Mouse (Mus musculus) stomach, embryonic 16.5 days (tissue): Measurements from ENCODE around the gene Lif. TPM values are rescaled to one million over a fixed set of nuclear protein-coding genes. Genes with fewer than 3 reads are reported as not detected.

Source experiments
- ATAC-seq: fragments of 200-750 bp; cut with Nextera tagmentation; 2 replicates; pipeline ENCODE4 v1.8.0; 2017; ENCODE audit warnings: moderate number of reproducible peaks, moderate TSS enrichment; ENCODE audit not compliant: insufficient read depth, low FRiP score
- H3K27ac ChIP-seq: fragments of 300-500 bp; sonication (generic); 2 replicates; pipeline ENCODE4 v1.5.1; 2014; ENCODE audit warnings: low read length
- H3K27me3 ChIP-seq: fragments of 300-500 bp; sonication (generic); 2 replicates; pipeline ENCODE4 v1.6.1; 2014; ENCODE audit warnings: low read length, control low read depth, mixed read lengths; ENCODE audit not compliant: control insufficient read depth, insufficient read depth
- H3K36me3 ChIP-seq: fragments of 300-500 bp; sonication (generic); 2 replicates; pipeline ENCODE4 v1.6.1; 2014; ENCODE audit warnings: low read length; ENCODE audit not compliant: control insufficient read depth, insufficient read depth
- H3K4me1 ChIP-seq: fragments of 300-500 bp; sonication (generic); 2 replicates; pipeline ENCODE4 v1.6.1; 2014; ENCODE audit warnings: low read length, control low read depth, mixed read lengths; ENCODE audit not compliant: control insufficient read depth, insufficient read depth
- H3K4me2 ChIP-seq: fragments of 300-500 bp; sonication (generic); 2 replicates; pipeline ENCODE4 v1.6.1; 2014; ENCODE audit warnings: low read depth, low read length, mixed read lengths
- H3K4me3 ChIP-seq: fragments of 300-500 bp; sonication (generic); replicated peaks from 2 replicates; pipeline ENCODE4 v1.5.1; 2014; ENCODE audit warnings: mild to moderate bottlenecking, low read length
- H3K9ac ChIP-seq: fragments of 300-500 bp; sonication (generic); 2 replicates; pipeline ENCODE4 v1.6.1; 2014; ENCODE audit warnings: low read length
- H3K9me3 ChIP-seq: fragments of 300-500 bp; sonication (generic); replicated peaks from 2 replicates; pipeline ENCODE4 v1.6.1; 2016; ENCODE audit warnings: low read length, control low read depth; ENCODE audit not compliant: control insufficient read depth
- WGBS: fragments of 180-500 bp; shearing (Covaris S2); extraction: QIAGEN DNeasy Blood & Tissue Kit; methylation state at CpG from one replicate; pipeline ENCODE4 v1.1.7; 2014; 5-methylcytosine and 5-hydroxymethylcytosine counted together
- polyA plus RNA-seq: library from polyadenylated mRNA; unstranded; fragments of >200 nt; fragmentation: Nextera tagmentation; extraction: Ambion mirVana; gene quantifications from 2 replicates; pipeline ENCODE4 v1.2.1, GENCODE M21; 2015

The Lif gene
- 1.0 and 1.1 TPM in 2 replicates for polyA plus RNA-seq

DNA sequence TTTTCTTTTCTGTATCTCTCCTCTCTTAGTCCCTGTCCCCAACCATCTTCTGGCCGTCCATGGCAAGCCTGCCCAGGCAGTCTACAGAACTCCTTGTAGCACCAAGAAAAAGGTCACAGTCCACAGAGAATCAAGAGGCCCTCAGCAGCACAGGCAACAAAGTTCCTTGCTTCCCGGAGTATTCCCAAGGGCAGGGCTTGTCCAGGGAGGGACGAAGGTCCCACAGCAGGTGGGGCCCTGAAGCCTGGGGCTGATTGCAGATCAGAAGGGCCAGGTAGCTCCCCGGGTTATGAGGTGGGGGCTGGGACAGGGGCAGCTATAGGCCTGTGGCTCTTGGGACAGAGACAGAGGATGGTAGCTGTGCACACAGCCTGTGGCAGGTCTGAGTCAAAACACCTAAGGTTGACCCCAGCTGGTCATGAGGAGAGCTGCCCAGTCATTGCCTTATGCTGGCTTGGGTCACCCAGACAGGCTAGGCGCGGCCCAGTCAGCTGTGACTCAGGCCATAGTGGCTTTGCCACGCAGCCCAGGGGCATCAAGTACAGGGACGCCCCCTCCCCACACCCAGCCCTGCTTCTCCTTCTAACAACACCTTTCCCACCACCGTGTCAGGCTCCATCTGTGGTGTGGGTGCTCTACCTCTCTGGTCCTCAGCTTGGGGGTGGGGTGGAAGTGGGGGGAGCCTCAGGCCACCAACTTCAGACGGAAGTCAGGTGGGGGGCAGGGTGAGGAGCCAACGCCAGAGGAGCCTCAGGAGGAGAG, at the start of gene Lif:
TSS of gene Lif (plus strand) at position 712 of the 762 bp plus-strand sequence.
- H3K4me3 ChIP-seq = no peak within 1 kb of the TSS
- H3K9me3 ChIP-seq = no peaks in the 10 kb centered on the region
- H3K9ac ChIP-seq = 0 out of 2 replicates have a peak within 1 kb of the TSS, but pooled peaks have one; percentile 9
- WGBS = 58% methylated on average over 11 of the region's 11 CpGs
- no peaks in the 10 kb centered on the region for H3K36me3 ChIP-seq
- H3K27ac ChIP-seq = no peak within 1 kb of the TSS
- no peaks in the 10 kb centered on the region for H3K27me3 ChIP-seq
- no peak for ATAC-seq
- H3K4me1 ChIP-seq = peaks cover 21% of the 10 kb centered on the region
- 0 out of 2 replicates have a peak within 1 kb of the TSS, but pooled peaks have one; percentile 44 for H3K4me2 ChIP-seq

DNA sequence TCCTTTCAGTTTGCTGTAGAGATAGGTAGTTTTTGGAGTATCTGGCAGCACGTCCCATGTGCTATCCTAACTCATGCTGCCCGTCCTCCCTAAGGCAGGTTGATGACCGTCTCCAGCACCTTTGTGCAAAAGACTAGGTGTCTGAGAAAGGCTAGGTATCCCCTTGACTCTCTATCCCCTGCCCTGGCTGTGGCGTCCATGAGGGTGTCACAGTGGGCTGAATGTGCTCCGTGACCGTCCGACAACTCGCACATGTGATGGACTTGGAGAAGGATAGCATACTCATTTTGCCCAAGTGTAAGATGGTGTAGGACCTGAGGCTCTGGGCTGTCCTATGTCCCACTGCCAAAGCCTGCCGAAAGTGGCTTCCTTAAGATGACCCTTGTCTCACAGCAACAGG, 49.7 kb upstream of the Lif start:
- no peak overlapping the region for H3K4me2 ChIP-seq
- ATAC-seq = no peak
- 95% methylated on average over 9 of the region's 9 CpGs for WGBS
- H3K27me3 ChIP-seq = no peaks in the 10 kb centered on the region
- no peaks in the 10 kb centered on the region for H3K9me3 ChIP-seq
- H3K36me3 ChIP-seq = peaks cover 15% of the 10 kb centered on the region; the same call in 1 of the 2 replicates
- peaks cover 12% of the 10 kb centered on the region for H3K4me1 ChIP-seq
- no peak overlapping the region for H3K4me3 ChIP-seq
- no peak overlapping the region for H3K27ac ChIP-seq
- no peak overlapping the region for H3K9ac ChIP-seq

DNA sequence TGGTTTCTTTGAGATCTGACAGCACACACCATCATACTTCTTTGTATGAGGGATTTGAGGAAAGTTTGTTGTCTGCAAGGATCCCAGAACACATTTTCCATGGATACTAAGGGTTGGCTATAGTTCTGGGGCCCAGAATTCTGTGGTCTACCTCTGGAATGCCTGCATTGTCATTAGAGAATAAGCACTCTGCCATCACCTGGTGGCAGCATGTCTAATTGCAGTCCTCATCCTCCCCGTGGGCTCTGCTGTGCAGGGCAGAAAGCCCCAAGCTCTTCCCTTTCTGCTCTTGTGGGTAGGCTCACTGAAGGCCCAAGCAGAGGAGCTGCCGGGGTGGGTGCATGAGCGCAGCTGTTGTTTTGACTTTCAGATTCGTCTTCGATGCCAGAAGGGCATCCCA, 47.8 kb upstream of the Lif start:
- Histone ChIP-seq H3K4me2 (no peak overlapping the region), H3K4me3 (no peak overlapping the region), H3K27me3 (no peaks in the 10 kb centered on the region), H3K36me3 (peaks cover 25% of the 10 kb centered on the region; the same call in 1 of the 2 replicates), H3K9me3 (no peaks in the 10 kb centered on the region), H3K27ac (no peak overlapping the region), H3K4me1 (no peaks in the 10 kb centered on the region), H3K9ac (no peak overlapping the region)
- WGBS = 78% methylated on average over 5 of the region's 5 CpGs
- ATAC-seq = no peak

DNA sequence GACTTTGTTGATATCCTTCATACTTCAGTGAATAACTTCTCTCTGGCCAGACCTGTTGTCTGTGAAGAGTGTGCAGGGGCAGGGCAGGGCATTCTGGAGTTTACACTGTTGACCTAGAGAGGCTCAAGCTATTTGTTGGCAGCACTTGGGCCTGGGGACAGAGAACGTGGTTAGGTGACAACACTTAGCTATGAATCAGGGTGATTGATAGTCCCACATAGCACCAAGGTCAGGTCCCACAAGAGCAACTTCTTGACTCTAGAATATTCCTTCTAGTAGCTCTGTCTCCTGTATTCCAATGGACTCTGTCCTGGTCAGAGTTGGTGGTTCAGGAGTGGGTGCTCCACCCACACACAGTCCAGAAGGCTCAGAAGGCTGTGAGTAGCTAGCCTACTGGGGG, 46.6 kb upstream of the Lif start:
- 48% methylated on average over 1 of the region's 1 CpGs for WGBS
- Histone ChIP-seq H3K27ac (no peak overlapping the region), H3K36me3 (peaks cover 33% of the 10 kb centered on the region; the same call in 1 of the 2 replicates), H3K4me3 (no peak overlapping the region), H3K4me2 (no peak overlapping the region), H3K9me3 (no peaks in the 10 kb centered on the region), H3K4me1 (no peaks in the 10 kb centered on the region), H3K27me3 (no peaks in the 10 kb centered on the region), H3K9ac (no peak overlapping the region)
- ATAC-seq = no peak

DNA sequence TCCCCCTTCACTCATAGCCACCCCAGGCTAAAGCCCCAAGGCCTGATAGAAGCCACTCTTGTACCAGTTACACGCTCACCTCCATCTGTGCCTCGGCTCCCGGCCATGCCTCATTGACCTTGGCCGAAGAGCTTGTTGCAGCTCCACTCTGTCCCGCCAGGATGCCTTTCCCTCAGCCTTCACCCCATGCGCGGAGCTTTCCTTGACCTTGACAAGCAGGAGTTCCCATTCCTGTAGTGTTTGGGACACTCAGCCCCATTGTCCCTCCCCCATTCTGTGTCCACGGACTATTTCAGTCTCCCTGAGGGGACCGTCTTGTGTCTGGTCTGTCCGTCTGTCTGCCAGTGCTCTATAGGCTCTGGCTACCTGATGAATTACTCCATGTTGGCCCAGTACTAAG, 44.2 kb upstream of the Lif start:
- H3K9me3 ChIP-seq = no peaks in the 10 kb centered on the region
- no peak overlapping the region for H3K9ac ChIP-seq
- no peaks in the 10 kb centered on the region for H3K4me1 ChIP-seq
- H3K4me2 ChIP-seq = no peak overlapping the region
- 89% methylated on average over 10 of the region's 10 CpGs for WGBS
- ATAC-seq = no peak
- no peaks in the 10 kb centered on the region for H3K27me3 ChIP-seq
- H3K27ac ChIP-seq = no peak overlapping the region
- no peak overlapping the region for H3K4me3 ChIP-seq
- peaks cover 28% of the 10 kb centered on the region; the same call in 1 of the 2 replicates for H3K36me3 ChIP-seq

DNA sequence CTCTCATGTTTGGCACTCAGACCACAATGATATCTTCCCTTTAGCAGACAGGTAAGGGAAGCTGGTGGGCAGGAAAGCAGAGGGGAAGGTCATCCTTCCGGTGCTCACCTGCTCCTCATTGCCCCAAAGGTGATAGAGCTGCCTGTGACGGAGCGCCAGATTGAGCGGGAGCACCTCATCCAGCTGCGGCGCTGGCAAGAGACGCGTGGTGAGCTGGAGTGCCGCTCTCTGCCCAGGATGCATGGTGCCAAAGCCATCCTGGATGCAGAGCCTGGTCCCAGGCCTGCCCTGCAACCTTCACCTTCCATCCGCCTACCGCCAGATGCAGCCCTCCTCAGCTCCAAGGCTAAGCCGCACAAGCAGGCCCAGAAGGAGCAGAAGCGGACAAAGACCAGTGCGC, 42.8 kb upstream of the Lif start:
- no peak for ATAC-seq
- H3K36me3 ChIP-seq = peaks cover 28% of the 10 kb centered on the region; the same call in 1 of the 2 replicates
- H3K9me3 ChIP-seq = no peaks in the 10 kb centered on the region
- WGBS = 95% methylated on average over 14 of the region's 14 CpGs
- no peak overlapping the region for H3K4me3 ChIP-seq
- H3K4me2 ChIP-seq = no peak overlapping the region
- H3K27ac ChIP-seq = no peak overlapping the region
- H3K27me3 ChIP-seq = no peaks in the 10 kb centered on the region
- peaks cover 11% of the 10 kb centered on the region; the same call in 1 of the 2 replicates for H3K4me1 ChIP-seq
- no peak overlapping the region for H3K9ac ChIP-seq

DNA sequence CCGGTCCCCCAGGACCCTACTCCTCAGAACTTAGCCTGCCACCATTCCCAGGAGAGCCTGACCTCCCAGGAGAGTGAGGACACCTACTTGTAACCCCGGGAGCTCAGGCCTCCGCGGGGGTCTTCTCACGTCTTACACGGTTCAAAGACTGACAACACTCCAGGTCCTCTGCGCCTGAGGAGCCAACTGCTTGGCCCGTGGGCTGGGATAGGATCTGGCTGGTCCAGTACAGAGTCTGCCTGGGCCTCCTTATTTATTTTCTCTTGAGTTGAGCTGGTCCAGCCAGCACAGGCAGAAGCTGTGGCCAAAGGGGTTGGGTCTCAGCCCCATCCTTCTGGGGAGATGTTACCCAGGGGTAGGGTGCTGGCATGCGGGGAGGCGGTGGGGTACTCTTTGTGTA, 42.3 kb upstream of the Lif start:
- ATAC-seq = no peak
- 82% methylated on average over 10 of the region's 10 CpGs for WGBS

DNA sequence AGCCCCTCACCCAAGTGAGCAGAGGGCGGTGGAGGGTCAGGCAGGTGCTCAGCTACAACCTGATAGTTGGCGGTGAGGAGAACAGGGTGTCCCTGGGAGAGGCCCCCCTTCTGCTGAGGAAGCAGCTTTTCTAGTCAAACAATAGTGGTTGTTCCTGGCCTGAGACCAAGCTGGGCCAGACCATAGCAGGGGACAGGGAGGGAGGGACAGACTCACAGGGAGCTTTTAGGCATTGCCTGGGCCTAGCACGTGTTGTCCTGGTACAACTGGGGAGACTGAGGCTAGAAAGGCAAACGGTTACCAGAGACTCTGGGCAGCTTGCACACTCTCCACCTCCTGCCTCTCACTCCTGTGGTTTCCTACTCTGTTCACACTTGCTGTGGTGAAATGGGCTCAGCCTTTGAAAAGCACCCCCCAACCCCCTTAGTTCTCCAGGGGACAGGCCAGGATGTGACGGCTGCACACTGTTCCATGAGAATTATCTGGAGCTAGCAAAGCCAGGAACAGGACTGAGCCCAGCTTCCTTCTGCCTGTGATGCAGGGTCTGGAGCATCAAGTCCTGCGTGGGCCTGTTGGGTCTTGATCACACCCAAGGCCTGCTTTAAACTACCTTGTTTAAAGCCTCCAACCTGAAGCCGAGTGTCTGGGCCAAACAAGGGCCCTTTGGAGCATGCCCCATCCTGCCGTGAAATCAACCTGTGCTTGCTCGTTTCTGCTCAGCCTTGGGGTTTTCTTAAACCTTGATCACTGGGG, 40.9 kb upstream of the Lif start:
- Histone ChIP-seq H3K27ac (peak overlapping the region; percentile 74), H3K27me3 (no peaks in the 10 kb centered on the region), H3K36me3 (0 out of 2 replicates have a peak, but pooled peaks cover 18% of the 10 kb centered on the region), H3K4me2 (no peak overlapping the region), H3K4me3 (no peak overlapping the region), H3K9ac (no peak overlapping the region), H3K9me3 (no peaks in the 10 kb centered on the region), H3K4me1 (peaks cover 11% of the 10 kb centered on the region; the same call in 1 of the 2 replicates)
- ATAC-seq = no peak
- WGBS = 71% methylated on average over 9 of the region's 9 CpGs

More for the DNA sequence above, 42.3 kb upstream of the Lif start:
- H3K4me3 ChIP-seq = no peak overlapping the region
- peaks cover 11% of the 10 kb centered on the region; the same call in 1 of the 2 replicates for H3K4me1 ChIP-seq
- no peaks in the 10 kb centered on the region for H3K9me3 ChIP-seq
- H3K27me3 ChIP-seq = no peaks in the 10 kb centered on the region
- no peak overlapping the region for H3K4me2 ChIP-seq
- H3K9ac ChIP-seq = no peak overlapping the region
- H3K27ac ChIP-seq = no peak overlapping the region
- H3K36me3 ChIP-seq = peaks cover 26% of the 10 kb centered on the region; the same call in 1 of the 2 replicates
